Mouse (Mus musculus): ENCODE data around the gene Sdhc. TPM values are rescaled to one million over a fixed set of nuclear protein-coding genes. Genes with fewer than 3 reads are reported as not detected.

Sdhc gene
- polyA plus RNA-seq, 1 experiment from 2014 or later: 334 TPM

- Histone ChIP-seq H3K4me1 (ENCODE audit: control insufficient read depth, insufficient read depth, low read length) (0 out of 2 replicates have a peak, but pooled peaks cover 11% of the 10 kb centered on the region), H3K4me3 (ENCODE audit: low read depth, low read length) (no peak overlapping the region), H3K4me2 (ENCODE audit: low read depth, low read length) (no peak overlapping the region), H3K27ac (ENCODE audit: low read depth, low read length) (no peak overlapping the region), H3K9ac (replicated peaks; ENCODE audit: low read depth, low read length) (no peak overlapping the region), H3K9me3 (ENCODE audit: control insufficient read depth, low read length) (no peaks in the 10 kb centered on the region), H3K27me3 (ENCODE audit: control insufficient read depth, insufficient read depth, low read length) (no peaks in the 10 kb centered on the region), H3K36me3 (ENCODE audit: control insufficient read depth, insufficient read depth, low read length) (no peaks in the 10 kb centered on the region)
- no peak for ATAC-seq (ENCODE audit: low read depth)
- WGBS: 76% methylated on average over 4 of the region's 4 CpGs
Measured at GRCm38 (mm10) chr1:171112986-171113385, 37.4 kb downstream of the Sdhc start.

- peak overlapping the region; percentile 73 for H3K4me2 ChIP-seq (ENCODE audit: low read depth, low read length)
- no peaks in the 10 kb centered on the region for H3K36me3 ChIP-seq (ENCODE audit: control insufficient read depth, insufficient read depth, low read length)
- H3K27me3 ChIP-seq (ENCODE audit: control insufficient read depth, insufficient read depth, low read length): no peaks in the 10 kb centered on the region
- 0 out of 2 replicates have a peak, but pooled peaks cover 11% of the 10 kb centered on the region for H3K4me1 ChIP-seq (ENCODE audit: control insufficient read depth, insufficient read depth, low read length)
- H3K4me3 ChIP-seq (ENCODE audit: low read depth, low read length): peak overlapping the region; percentile 42
- H3K27ac ChIP-seq (ENCODE audit: low read depth, low read length): peak overlapping the region; percentile 17; the same call in 1 of the 2 replicates
- no peaks in the 10 kb centered on the region for H3K9me3 ChIP-seq (ENCODE audit: control insufficient read depth, low read length)
- peak overlapping the region; percentile 29; the same call in 1 of the 2 replicates for H3K9ac ChIP-seq (replicated peaks; ENCODE audit: low read depth, low read length)
- 2% methylated on average over 15 of the region's 15 CpGs for WGBS
- 0 out of 2 replicates have a peak, but pooled peaks have one; percentile 0 for ATAC-seq (ENCODE audit: low read depth)
Measured at GRCm38 (mm10) chr1:171111781-171112575, 38.4 kb downstream of the Sdhc start.

GRCm38 (mm10) chr1:171111020-171111780 lies 39.2 kb downstream of the Sdhc start:
- Histone ChIP-seq H3K4me3 (ENCODE audit: low read depth, low read length) (peak overlapping the region; percentile 42), H3K9me3 (ENCODE audit: control insufficient read depth, low read length) (no peaks in the 10 kb centered on the region), H3K27ac (ENCODE audit: low read depth, low read length) (peak overlapping the region; percentile 84), H3K4me2 (ENCODE audit: low read depth, low read length) (peak overlapping the region; percentile 73), H3K36me3 (ENCODE audit: control insufficient read depth, insufficient read depth, low read length) (no peaks in the 10 kb centered on the region), H3K9ac (replicated peaks; ENCODE audit: low read depth, low read length) (peak overlapping the region; percentile 41), H3K4me1 (ENCODE audit: control insufficient read depth, insufficient read depth, low read length) (0 out of 2 replicates have a peak, but pooled peaks cover 11% of the 10 kb centered on the region), H3K27me3 (ENCODE audit: control insufficient read depth, insufficient read depth, low read length) (no peaks in the 10 kb centered on the region)
- ATAC-seq (ENCODE audit: low read depth): peak; percentile 93
- WGBS: under 1% methylated on average over 38 of the region's 38 CpGs

- peak overlapping the region; percentile 84 for H3K27ac ChIP-seq (ENCODE audit: low read depth, low read length)
- no peaks in the 10 kb centered on the region for H3K27me3 ChIP-seq (ENCODE audit: control insufficient read depth, insufficient read depth, low read length)
- 0 out of 2 replicates have a peak, but pooled peaks cover 11% of the 10 kb centered on the region for H3K4me1 ChIP-seq (ENCODE audit: control insufficient read depth, insufficient read depth, low read length)
- H3K9ac ChIP-seq (replicated peaks; ENCODE audit: low read depth, low read length): peak overlapping the region; percentile 41
- peak; percentile 52 for ATAC-seq (ENCODE audit: low read depth)
- no peaks in the 10 kb centered on the region for H3K9me3 ChIP-seq (ENCODE audit: control insufficient read depth, low read length)
- H3K36me3 ChIP-seq (ENCODE audit: control insufficient read depth, insufficient read depth, low read length): no peaks in the 10 kb centered on the region
- H3K4me2 ChIP-seq (ENCODE audit: low read depth, low read length): peak overlapping the region; percentile 73
- 10% methylated on average over 15 of the region's 15 CpGs for WGBS
- H3K4me3 ChIP-seq (ENCODE audit: low read depth, low read length): peak overlapping the region; percentile 42
Measured at GRCm38 (mm10) chr1:171110659-171111019, 39.8 kb downstream of the Sdhc start.

GRCm38 (mm10) chr1:171109620-171110019 lies 40.8 kb downstream of the Sdhc start:
- 38% methylated on average over 9 of the region's 9 CpGs for WGBS
- H3K9ac ChIP-seq (replicated peaks; ENCODE audit: low read depth, low read length): no peak overlapping the region
- H3K4me3 ChIP-seq (ENCODE audit: low read depth, low read length): no peak overlapping the region
- no peak for ATAC-seq (ENCODE audit: low read depth)
- H3K36me3 ChIP-seq (ENCODE audit: control insufficient read depth, insufficient read depth, low read length): no peaks in the 10 kb centered on the region
- no peaks in the 10 kb centered on the region for H3K27me3 ChIP-seq (ENCODE audit: control insufficient read depth, insufficient read depth, low read length)
- H3K27ac ChIP-seq (ENCODE audit: low read depth, low read length): no peak overlapping the region
- no peak overlapping the region for H3K4me2 ChIP-seq (ENCODE audit: low read depth, low read length)
- H3K4me1 ChIP-seq (ENCODE audit: control insufficient read depth, insufficient read depth, low read length): 0 out of 2 replicates have a peak, but pooled peaks cover 11% of the 10 kb centered on the region
- H3K9me3 ChIP-seq (ENCODE audit: control insufficient read depth, low read length): no peaks in the 10 kb centered on the region

- Histone ChIP-seq H3K4me3 (ENCODE audit: low read depth, low read length) (no peak overlapping the region), H3K9ac (replicated peaks; ENCODE audit: low read depth, low read length) (no peak overlapping the region), H3K4me2 (ENCODE audit: low read depth, low read length) (no peak overlapping the region), H3K4me1 (ENCODE audit: control insufficient read depth, insufficient read depth, low read length) (0 out of 2 replicates have a peak, but pooled peaks cover under 1% of the 10 kb centered on the region), H3K36me3 (ENCODE audit: control insufficient read depth, insufficient read depth, low read length) (no peaks in the 10 kb centered on the region), H3K27ac (ENCODE audit: low read depth, low read length) (no peak overlapping the region), H3K27me3 (ENCODE audit: control insufficient read depth, insufficient read depth, low read length) (no peaks in the 10 kb centered on the region), H3K9me3 (ENCODE audit: control insufficient read depth, low read length) (no peaks in the 10 kb centered on the region)
- no peak for ATAC-seq (ENCODE audit: low read depth)
- 69% methylated on average over 6 of the region's 6 CpGs for WGBS
Measured at GRCm38 (mm10) chr1:171105226-171105625, 45.2 kb downstream of the Sdhc start.

GRCm38 (mm10) chr1:171103179-171103840 lies 47.1 kb downstream of the Sdhc start:
- ATAC-seq (ENCODE audit: low read depth): peak; percentile 0; the same call in 1 of the 2 replicates
- H3K4me2 ChIP-seq (ENCODE audit: low read depth, low read length): peak overlapping the region; percentile 49
- no peaks in the 10 kb centered on the region for H3K4me1 ChIP-seq (ENCODE audit: control insufficient read depth, insufficient read depth, low read length)
- no peaks in the 10 kb centered on the region for H3K27me3 ChIP-seq (ENCODE audit: control insufficient read depth, insufficient read depth, low read length)
- no peak overlapping the region for H3K27ac ChIP-seq (ENCODE audit: low read depth, low read length)
- H3K4me3 ChIP-seq (ENCODE audit: low read depth, low read length): peak overlapping the region; percentile 49
- WGBS: 10% methylated on average over 10 of the region's 10 CpGs
- 0 out of 2 replicates have a peak overlapping the region, but pooled peaks have one; percentile 11 for H3K9ac ChIP-seq (replicated peaks; ENCODE audit: low read depth, low read length)
- H3K36me3 ChIP-seq (ENCODE audit: control insufficient read depth, insufficient read depth, low read length): no peaks in the 10 kb centered on the region
- no peaks in the 10 kb centered on the region for H3K9me3 ChIP-seq (ENCODE audit: control insufficient read depth, low read length)

GRCm38 (mm10) chr1:171102547-171103177 lies 47.7 kb downstream of the Sdhc start:
- H3K9me3 ChIP-seq (ENCODE audit: control insufficient read depth, low read length): no peaks in the 10 kb centered on the region
- no peaks in the 10 kb centered on the region for H3K27me3 ChIP-seq (ENCODE audit: control insufficient read depth, insufficient read depth, low read length)
- ATAC-seq (ENCODE audit: low read depth): peak; percentile 95
- H3K4me2 ChIP-seq (ENCODE audit: low read depth, low read length): peak overlapping the region; percentile 49
- no peaks in the 10 kb centered on the region for H3K4me1 ChIP-seq (ENCODE audit: control insufficient read depth, insufficient read depth, low read length)
- peak overlapping the region; percentile 75 for H3K27ac ChIP-seq (ENCODE audit: low read depth, low read length)
- H3K36me3 ChIP-seq (ENCODE audit: control insufficient read depth, insufficient read depth, low read length): no peaks in the 10 kb centered on the region
- WGBS: under 1% methylated on average over 34 of the region's 35 CpGs
- H3K4me3 ChIP-seq (ENCODE audit: low read depth, low read length): peak overlapping the region; percentile 49
- peak overlapping the region; percentile 56; the same call in 1 of the 2 replicates for H3K9ac ChIP-seq (replicated peaks; ENCODE audit: low read depth, low read length)
